Mouse (Mus musculus): ENCODE data around the gene Trappc4. TPM values are rescaled to one million over a fixed set of nuclear protein-coding genes. Genes with fewer than 3 reads are reported as not detected.

Trappc4 gene
- 98.9 TPM for polyA plus RNA-seq (2014; fragmentation: Illumina TruSeq; extraction: RNeasy Lipid Tissue Mini Kit (QIAGEN cat#74804); ENCODE audit: insufficient read depth, low read depth, low replicate concordance)

GRCm38 (mm10) chr9:44406906-44407751 lies at the start of gene Trappc4, which contains the start of gene Rps25:
Trappc4 (minus strand) TSS chr9:44407600.
Rps25 (plus strand) TSS chr9:44407139.

DNA sequence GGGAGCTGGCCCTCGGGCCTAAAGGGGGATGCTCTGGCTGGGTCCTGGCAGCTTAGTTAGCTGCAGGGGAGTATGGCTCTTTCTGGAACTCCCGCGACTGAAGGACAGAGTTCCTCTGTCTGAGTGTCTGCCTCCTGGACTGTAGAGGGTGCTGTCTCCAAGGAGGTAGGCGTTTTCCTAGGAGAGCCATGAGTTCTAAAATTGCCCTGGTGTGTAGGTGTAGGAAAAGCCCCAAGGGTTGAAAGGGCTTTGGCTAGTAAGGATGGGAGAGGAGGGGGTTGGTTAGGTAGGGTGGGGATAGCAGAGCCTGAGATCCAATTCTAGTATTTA lies 47.5 kb upstream of the Trappc4 start, which contains the start of gene Upk2:
Gene Upk2 (minus strand): TSS at position 86 of the 330 bp plus-strand sequence.

GRCm38 (mm10) chr9:44440961-44441360 lies 33.6 kb upstream of the Trappc4 start, which contains the start of gene Foxr1:
Foxr1 (minus strand) TSS chr9:44441136.

GRCm38 (mm10) chr9:44418519-44419385 lies 11.4 kb upstream of the Trappc4 start, which contains the start of gene Ccdc84:
Ccdc84 (minus strand) TSS chr9:44418569.

DNA sequence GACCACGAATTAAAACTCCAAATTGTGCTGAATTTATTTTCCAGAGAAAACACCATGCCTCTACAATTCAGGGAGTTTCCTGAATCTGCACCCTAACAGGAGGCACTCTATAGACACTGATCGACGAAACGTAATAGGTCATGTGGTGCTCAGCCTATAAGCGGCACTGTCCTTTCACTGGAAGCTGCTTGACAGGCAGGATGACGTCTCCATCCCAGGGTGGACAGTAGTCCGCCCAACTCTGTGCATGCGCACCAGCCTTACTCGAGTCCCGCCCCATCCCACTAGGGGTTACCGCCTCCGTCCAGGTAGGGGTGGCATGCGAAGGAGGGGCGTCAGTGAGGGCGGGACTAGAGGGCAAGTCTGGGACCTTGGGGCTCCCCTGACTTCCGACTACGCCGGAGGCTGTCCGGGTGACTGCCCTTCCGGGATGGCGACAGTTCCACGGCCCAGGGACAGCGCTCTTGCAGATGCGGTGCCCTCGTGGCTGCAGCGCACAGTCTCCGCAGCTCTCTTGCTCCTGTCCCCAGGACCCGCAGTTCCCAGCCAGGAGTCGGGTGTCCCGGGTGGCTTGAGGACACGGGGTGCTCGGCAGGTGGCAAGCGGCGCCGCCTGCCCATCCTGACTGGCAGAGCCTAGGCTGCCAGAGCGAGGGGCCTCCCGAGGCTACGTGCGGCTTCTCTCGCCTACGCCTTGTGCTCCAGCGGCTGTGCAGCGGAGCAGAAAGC lies 10.6 kb downstream of the Trappc4 start, which contains the start of gene Slc37a4:
Gene Slc37a4 (plus strand): TSS at position 169 of the 728 bp plus-strand sequence.

GRCm38 (mm10) chr9:44379054-44379834 lies 28.2 kb downstream of the Trappc4 start, which contains the start of gene Hyou1:
Hyou1 (plus strand) TSS chr9:44379490.

GRCm38 (mm10) chr9:44361190-44361917 lies 46.0 kb downstream of the Trappc4 start, which contains the start of gene Vps11:
Vps11 (minus strand) TSS chr9:44361670.

Other genes starting within 250 kb of the Trappc4 start
- gene Cbl, start 173.6 kb downstream of the Trappc4 start, polyA plus RNA-seq (2014; fragmentation: Illumina TruSeq; extraction: RNeasy Lipid Tissue Mini Kit (QIAGEN cat#74804); ENCODE audit: insufficient read depth, low read depth, low replicate concordance), result 8.7 TPM
- 174 TPM for gene Ccdc153, start 166.9 kb downstream of the Trappc4 start, polyA plus RNA-seq (2014; fragmentation: Illumina TruSeq; extraction: RNeasy Lipid Tissue Mini Kit (QIAGEN cat#74804); ENCODE audit: insufficient read depth, low read depth, low replicate concordance)
- gene Pdzd3, start 156.1 kb downstream of the Trappc4 start, polyA plus RNA-seq (2014; fragmentation: Illumina TruSeq; extraction: RNeasy Lipid Tissue Mini Kit (QIAGEN cat#74804); ENCODE audit: insufficient read depth, low read depth, low replicate concordance), result not detected
- gene Nlrx1, start 139.0 kb downstream of the Trappc4 start, polyA plus RNA-seq (2014; fragmentation: Illumina TruSeq; extraction: RNeasy Lipid Tissue Mini Kit (QIAGEN cat#74804); ENCODE audit: insufficient read depth, low read depth, low replicate concordance), result 4.5 TPM
- 0.10 TPM for gene Abcg4, start 119.0 kb downstream of the Trappc4 start, polyA plus RNA-seq (2014; fragmentation: Illumina TruSeq; extraction: RNeasy Lipid Tissue Mini Kit (QIAGEN cat#74804); ENCODE audit: insufficient read depth, low read depth, low replicate concordance)
- gene Hinfp, start 101.9 kb downstream of the Trappc4 start, polyA plus RNA-seq (2014; fragmentation: Illumina TruSeq; extraction: RNeasy Lipid Tissue Mini Kit (QIAGEN cat#74804); ENCODE audit: insufficient read depth, low read depth, low replicate concordance), result 7.0 TPM
- 13.7 TPM for gene C2cd2l, start 87.3 kb downstream of the Trappc4 start, polyA plus RNA-seq (2014; fragmentation: Illumina TruSeq; extraction: RNeasy Lipid Tissue Mini Kit (QIAGEN cat#74804); ENCODE audit: insufficient read depth, low read depth, low replicate concordance)
- gene Dpagt1, start 81.6 kb downstream of the Trappc4 start, polyA plus RNA-seq (2014; fragmentation: Illumina TruSeq; extraction: RNeasy Lipid Tissue Mini Kit (QIAGEN cat#74804); ENCODE audit: insufficient read depth, low read depth, low replicate concordance), result 18.8 TPM
- 15.0 TPM for gene H2afx, start 72.9 kb downstream of the Trappc4 start, polyA plus RNA-seq (2014; fragmentation: Illumina TruSeq; extraction: RNeasy Lipid Tissue Mini Kit (QIAGEN cat#74804); ENCODE audit: insufficient read depth, low read depth, low replicate concordance)
- gene Hmbs, start 63.4 kb downstream of the Trappc4 start, polyA plus RNA-seq (2014; fragmentation: Illumina TruSeq; extraction: RNeasy Lipid Tissue Mini Kit (QIAGEN cat#74804); ENCODE audit: insufficient read depth, low read depth, low replicate concordance), result 24.9 TPM
- 18.7 TPM for gene Vps11, start 45.9 kb downstream of the Trappc4 start, polyA plus RNA-seq (2014; fragmentation: Illumina TruSeq; extraction: RNeasy Lipid Tissue Mini Kit (QIAGEN cat#74804); ENCODE audit: insufficient read depth, low read depth, low replicate concordance)
- gene Hyou1, start 28.1 kb downstream of the Trappc4 start, polyA plus RNA-seq (2014; fragmentation: Illumina TruSeq; extraction: RNeasy Lipid Tissue Mini Kit (QIAGEN cat#74804); ENCODE audit: insufficient read depth, low read depth, low replicate concordance), result 33.2 TPM
- gene Slc37a4, start 10.7 kb downstream of the Trappc4 start, polyA plus RNA-seq (2014; fragmentation: Illumina TruSeq; extraction: RNeasy Lipid Tissue Mini Kit (QIAGEN cat#74804); ENCODE audit: insufficient read depth, low read depth, low replicate concordance), result 16.7 TPM
- gene Rps25, start 461 bp downstream of the Trappc4 start, polyA plus RNA-seq (2014; fragmentation: Illumina TruSeq; extraction: RNeasy Lipid Tissue Mini Kit (QIAGEN cat#74804); ENCODE audit: insufficient read depth, low read depth, low replicate concordance), result 2,045 TPM
- gene Ccdc84, start 11.0 kb upstream of the Trappc4 start, polyA plus RNA-seq (2014; fragmentation: Illumina TruSeq; extraction: RNeasy Lipid Tissue Mini Kit (QIAGEN cat#74804); ENCODE audit: insufficient read depth, low read depth, low replicate concordance), result 14.6 TPM
- gene Foxr1, start 33.5 kb upstream of the Trappc4 start, polyA plus RNA-seq (2014; fragmentation: Illumina TruSeq; extraction: RNeasy Lipid Tissue Mini Kit (QIAGEN cat#74804); ENCODE audit: insufficient read depth, low read depth, low replicate concordance), result not detected
- 1.8 TPM for gene Upk2, start 47.4 kb upstream of the Trappc4 start, polyA plus RNA-seq (2014; fragmentation: Illumina TruSeq; extraction: RNeasy Lipid Tissue Mini Kit (QIAGEN cat#74804); ENCODE audit: insufficient read depth, low read depth, low replicate concordance)
- gene Bcl9l, start 75.2 kb upstream of the Trappc4 start, polyA plus RNA-seq (2014; fragmentation: Illumina TruSeq; extraction: RNeasy Lipid Tissue Mini Kit (QIAGEN cat#74804); ENCODE audit: insufficient read depth, low read depth, low replicate concordance), result 12.2 TPM
- 7.2 TPM for gene Cxcr5, start 154.3 kb upstream of the Trappc4 start, polyA plus RNA-seq (2014; fragmentation: Illumina TruSeq; extraction: RNeasy Lipid Tissue Mini Kit (QIAGEN cat#74804); ENCODE audit: insufficient read depth, low read depth, low replicate concordance)
- 38.7 TPM for gene Ddx6, start 197.3 kb upstream of the Trappc4 start, polyA plus RNA-seq (2014; fragmentation: Illumina TruSeq; extraction: RNeasy Lipid Tissue Mini Kit (QIAGEN cat#74804); ENCODE audit: insufficient read depth, low read depth, low replicate concordance)